Mouse (Mus musculus): ENCODE data around the gene Wnt9a.
"Not testable (repeated sequence)": the region's sequence is repeated elsewhere in the genome, so short reads cannot be mapped to it uniquely, and the experiment has no call there.

Wnt9a gene

GRCm38 (mm10) chr11:59306461-59307421 is at the start of gene Wnt9a:
Wnt9a (plus strand) TSS chr11:59306928.
- peak; percentile 80 for DNase-seq (ENCODE audit: low spot score)

- no peak for DNase-seq (ENCODE audit: low spot score)
Measured at GRCm38 (mm10) chr11:59259647-59260046, 47.1 kb upstream of the Wnt9a start.

DNA sequence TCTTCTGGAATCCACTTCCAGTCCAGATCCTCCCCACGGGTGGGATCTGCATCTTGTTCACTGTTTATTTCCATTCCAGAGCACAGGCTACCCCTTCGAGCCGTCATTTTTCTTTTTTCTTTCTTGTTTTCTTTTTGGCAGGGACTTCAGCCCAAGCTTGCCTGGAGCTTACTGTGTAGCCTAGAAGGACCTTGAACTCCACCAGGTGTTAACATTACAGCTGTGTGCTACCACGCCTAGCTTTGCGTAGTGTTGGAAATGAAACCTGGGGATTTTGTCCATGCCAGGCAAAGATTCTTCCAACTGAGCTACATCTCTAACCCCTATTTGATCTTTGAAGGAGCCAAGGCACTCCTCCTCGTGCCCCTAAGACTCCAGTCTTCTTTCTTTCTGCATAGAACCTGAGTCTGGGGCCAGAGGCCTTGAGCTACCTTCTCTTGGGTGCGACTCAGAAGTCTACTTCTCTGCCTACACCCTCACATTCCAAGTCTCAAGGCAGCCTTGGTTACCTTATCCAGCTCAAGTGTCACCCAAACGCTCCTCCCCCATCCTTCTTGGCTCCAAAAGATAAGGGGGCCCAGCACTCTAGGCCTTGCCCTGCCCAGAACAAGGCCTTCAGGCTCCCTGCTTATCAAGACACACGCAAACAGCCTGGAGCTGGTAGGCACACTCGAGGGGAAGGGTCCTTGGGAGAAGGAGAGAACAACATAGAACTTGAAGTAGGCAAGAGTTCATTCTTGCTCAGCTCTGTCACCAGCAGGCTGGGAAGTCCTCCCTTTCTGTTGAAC is 45.8 kb upstream of the Wnt9a start:
- DNase-seq (ENCODE audit: low spot score) = no peak

DNA sequence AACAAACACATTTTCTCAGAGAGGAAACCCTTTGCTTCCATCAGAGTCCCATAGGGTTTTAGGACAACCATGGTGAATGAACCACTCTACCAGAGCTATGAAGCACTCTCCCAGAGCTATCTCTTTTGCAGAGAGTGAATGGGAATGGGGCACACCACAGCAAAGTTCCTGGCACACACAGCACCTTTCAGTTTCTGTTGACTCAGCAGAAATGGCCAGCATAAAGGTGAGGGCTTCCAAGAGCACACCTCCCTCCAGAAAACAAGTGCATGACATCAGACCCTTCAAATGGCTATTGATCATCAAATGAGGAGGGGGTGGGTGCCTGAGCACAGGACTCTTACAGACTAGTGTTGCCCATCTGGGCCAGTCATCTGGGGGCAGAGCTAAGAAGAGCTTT is 44.4 kb upstream of the Wnt9a start:
- no peak for DNase-seq (ENCODE audit: low spot score)

DNA sequence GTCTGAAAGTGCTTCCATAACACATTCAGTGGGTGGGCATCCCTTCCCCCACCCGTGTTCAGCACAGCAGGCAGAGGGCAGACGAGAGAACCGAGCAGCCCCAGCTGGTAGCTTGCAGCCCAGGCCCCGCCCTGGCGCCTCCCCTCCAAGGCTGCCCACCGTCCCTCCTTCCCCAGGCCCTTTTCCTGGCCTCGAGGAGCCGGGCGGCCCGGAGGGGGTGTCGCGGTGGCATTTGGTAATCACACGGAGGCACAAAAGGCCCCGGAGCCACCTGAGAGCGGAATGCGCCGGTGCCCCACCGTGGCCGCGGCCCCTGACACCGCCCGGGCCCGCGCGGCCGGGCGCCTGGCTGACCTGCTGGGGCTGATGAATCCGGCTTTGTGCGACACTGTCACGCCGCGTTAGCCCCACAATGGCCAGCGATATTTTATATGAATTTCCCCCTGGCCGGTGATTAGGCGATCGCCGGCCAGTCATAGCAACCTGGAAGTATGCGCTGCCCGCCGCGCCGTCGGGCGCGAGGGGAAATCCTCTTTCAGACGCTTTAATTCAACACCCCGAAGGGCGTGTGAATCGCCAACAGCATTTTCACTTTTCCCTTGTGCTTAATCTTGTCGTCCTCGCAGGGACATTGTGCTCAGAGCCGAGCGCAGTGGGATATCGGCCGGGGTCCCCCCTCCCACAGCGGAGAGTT is 42.7 kb upstream of the Wnt9a start:
- DNase-seq (ENCODE audit: low spot score) = peak; percentile 74

DNA sequence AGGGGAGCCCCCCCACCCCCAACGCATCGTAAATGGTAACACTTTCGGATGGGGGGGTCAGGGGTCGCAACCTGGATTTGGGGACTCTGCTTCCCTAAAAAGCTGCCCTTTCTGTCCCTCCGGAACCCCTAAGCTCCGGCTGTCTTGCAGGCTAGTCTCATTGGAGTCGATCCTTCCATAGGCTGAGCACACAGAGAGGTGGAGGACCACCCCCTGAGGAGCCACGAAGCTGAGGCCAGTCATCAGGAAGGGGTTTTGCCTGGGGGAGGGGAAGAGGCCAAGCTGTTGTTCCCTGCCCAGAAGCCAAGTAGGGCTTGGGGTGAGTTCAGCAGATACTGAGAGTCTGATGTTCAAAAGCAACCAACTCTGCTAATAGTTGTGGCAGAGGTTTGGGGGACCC is 42.1 kb upstream of the Wnt9a start:
- no peak for DNase-seq (ENCODE audit: low spot score)

GRCm38 (mm10) chr11:59265154-59265813 is 41.4 kb upstream of the Wnt9a start:
- no peak for DNase-seq (ENCODE audit: low spot score)

DNA sequence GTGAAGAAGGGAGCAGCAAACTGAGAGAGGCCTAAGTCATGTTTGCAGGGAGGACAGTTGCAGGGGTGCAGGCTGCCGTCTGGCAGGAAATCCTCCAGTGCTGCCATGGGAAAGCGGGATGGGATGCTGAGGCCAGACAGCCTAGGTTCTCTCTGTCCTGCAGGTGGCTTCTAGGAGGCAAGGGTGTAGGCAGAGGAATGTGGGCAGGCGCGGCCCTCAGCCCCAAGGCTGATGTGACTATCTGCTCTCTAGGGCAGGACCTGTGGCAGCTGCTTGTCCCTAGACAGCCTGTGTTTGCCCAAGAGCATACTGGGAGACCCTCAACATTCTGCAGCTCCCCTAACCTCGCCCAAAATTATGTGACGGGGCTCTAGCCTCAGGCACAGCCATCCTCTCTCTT is 40.0 kb upstream of the Wnt9a start:
- no peak for DNase-seq (ENCODE audit: low spot score)

GRCm38 (mm10) chr11:59274184-59274583 is 32.5 kb upstream of the Wnt9a start:
- DNase-seq (ENCODE audit: low spot score) = no peak

GRCm38 (mm10) chr11:59276877-59277276 is 29.9 kb upstream of the Wnt9a start:
- no peak for DNase-seq (ENCODE audit: low spot score)

DNA sequence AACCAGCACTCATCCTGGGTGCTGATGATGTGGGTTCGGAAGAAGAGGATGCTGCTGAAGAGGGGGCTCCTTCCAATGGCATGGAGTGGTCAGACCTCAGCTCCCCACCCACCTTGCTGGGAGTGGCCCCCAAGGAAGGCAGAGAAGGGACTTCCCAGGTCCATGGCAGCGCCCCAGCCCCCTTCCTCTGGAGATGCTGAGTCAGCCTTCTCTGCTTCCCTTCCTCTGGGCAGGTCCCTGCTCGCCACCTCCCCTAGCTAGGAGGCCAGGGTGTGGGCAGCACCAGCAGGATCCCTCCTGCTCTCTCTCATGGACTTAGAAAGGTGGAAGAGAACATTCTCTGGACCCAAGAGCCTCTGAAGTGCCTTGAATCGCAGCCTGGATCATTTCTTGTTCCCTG is 28.7 kb upstream of the Wnt9a start:
- DNase-seq (ENCODE audit: low spot score) = no peak

DNA sequence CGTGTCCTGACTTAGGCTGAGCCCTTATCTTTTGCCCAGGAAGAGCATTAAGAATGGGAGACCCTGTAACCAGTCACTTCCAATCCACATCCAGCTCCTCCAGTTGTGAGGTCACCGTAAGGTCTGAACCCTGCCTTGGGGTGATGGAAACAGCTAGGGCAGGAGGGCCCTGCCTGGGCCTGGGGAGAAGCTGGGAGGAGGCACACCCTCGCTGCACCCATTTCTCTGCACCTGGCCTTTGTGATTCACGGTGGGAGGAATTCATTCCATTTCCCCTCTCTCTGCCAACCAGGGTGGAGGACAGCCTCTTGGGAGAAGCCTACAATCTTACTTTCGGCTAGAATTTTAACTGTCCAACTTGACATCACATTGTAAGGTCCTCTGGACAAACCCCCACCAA is 24.6 kb upstream of the Wnt9a start:
- no peak for DNase-seq (ENCODE audit: low spot score)

- peak; percentile 61 for DNase-seq (ENCODE audit: low spot score)
Measured at GRCm38 (mm10) chr11:59282933-59283332, 23.8 kb upstream of the Wnt9a start.

- no peak for DNase-seq (ENCODE audit: low spot score)
Measured at GRCm38 (mm10) chr11:59284146-59284545, 22.6 kb upstream of the Wnt9a start.

DNA sequence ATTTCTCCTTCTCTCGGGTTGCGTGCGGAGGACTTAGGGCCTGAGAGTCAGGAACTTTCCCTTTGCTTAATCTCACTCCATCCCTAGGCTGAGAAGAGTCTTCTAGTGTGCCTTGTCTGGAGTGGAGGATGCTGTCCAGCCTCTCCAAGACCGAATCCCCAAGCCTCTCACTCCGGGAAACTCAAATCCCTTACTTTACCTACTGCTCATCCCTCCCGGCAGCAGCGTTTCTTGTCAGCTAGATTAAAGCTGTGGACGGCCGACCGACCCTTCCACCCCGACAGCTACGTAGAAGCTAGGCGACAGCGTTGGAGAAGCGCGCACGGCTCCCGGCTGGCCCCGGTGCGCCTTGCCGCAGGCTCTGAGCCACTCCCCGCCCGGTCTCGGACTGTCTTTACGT is 17.0 kb upstream of the Wnt9a start:
- DNase-seq (ENCODE audit: low spot score) = no peak

GRCm38 (mm10) chr11:59290702-59291303 is 15.9 kb upstream of the Wnt9a start, which contains the start of gene Wnt3a:
Wnt3a (minus strand) TSS chr11:59290752.
- no peak for DNase-seq (ENCODE audit: low spot score)

- peak; percentile 69 for DNase-seq (ENCODE audit: low spot score)
Measured at GRCm38 (mm10) chr11:59293616-59294015, 13.1 kb upstream of the Wnt9a start.

DNA sequence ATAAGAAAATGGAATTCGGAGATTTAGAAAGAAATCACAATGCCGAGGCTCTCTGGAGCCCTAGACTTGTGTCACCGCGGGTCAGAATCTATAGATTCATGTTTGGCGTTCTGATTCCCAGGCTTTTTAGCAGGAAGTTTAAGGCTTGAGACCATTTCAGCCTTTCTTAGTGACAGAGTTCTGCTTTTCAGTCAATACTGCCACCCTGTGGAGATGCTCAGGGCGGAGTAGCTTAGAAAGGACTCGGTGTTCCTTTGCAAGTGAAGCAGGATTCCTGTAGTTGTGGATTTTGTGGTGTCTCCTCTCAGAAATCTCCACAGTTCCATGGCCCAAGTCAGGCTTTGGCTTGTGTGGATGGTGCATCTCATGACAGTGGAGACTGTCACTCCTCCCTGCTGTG is 8.8 kb upstream of the Wnt9a start:
- peak; percentile 79 for DNase-seq (ENCODE audit: low spot score)

DNA sequence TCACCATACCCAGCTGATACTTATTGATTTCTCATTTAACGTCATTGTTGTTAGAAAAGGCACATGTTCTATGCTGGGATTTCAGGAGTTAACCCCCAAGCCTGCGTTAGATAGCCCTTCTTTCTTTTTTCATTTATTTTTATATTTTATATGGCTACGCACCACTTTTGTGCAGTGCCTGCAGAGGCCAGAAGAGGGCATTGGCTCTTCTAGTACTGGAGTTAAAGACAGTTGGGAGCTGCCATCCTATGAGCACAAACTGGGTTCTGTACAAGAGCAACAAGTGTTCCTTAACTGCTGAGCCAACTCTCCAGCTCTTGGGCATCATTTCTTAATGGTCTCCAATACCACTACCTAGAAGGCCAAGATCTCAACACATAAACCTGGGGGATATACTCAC is 6.5 kb upstream of the Wnt9a start:
- DNase-seq (ENCODE audit: low spot score) = peak; percentile 67

GRCm38 (mm10) chr11:59301053-59301452 is 5.7 kb upstream of the Wnt9a start:
- not testable (repeated sequence) for DNase-seq (ENCODE audit: low spot score)
